In the genomic region with DNA sequence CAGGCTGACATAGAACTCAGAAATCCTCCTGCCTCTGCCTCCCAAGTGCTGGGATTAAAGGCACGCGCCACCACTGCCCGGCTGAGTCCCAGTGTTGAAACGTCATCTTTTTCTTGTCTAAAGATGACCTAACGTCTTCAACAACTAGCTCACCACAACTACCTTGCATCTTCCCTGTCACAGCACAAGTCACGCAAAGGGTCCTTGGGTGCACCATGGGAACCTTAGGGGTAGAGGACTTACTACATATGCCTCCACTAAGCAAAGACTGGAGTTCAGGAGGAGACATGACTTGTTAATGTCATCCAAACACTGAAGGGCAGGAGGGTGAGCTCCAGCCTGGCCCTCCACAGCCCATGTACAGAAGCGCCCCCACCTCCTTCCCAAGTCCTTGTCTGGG, we compare ENCODE assay signal across 19 mouse cellular contexts. TPM values are rescaled to one million over a fixed set of nuclear protein-coding genes. Genes with fewer than 3 reads are reported as not detected.
A peak's percentile ranks its signal among the peaks of the same experiment; 100 is the strongest.
DNase-seq lines count a peak whose midpoint lies in the region; ATAC-seq and TF ChIP-seq lines count a peak whose summit lies in the region.
"Had no signal": no experiment of that assay in that cellular context is flagged by ENCODE, and none has a peak within 500 bp of the region (broad histone marks: within the 10 kb centered on the region; RNA-seq: fewer than 3 reads in every experiment).

No protein-coding gene starts in this region.

- no peak overlapping the region for H3K4me2 ChIP-seq in liver, postnatal 0 days (ENCODE audit: low read depth, low read length)
- no peak overlapping the region for H3K4me2 ChIP-seq in liver, embryonic 11.5 days
- no peak overlapping the region for H3K4me2 ChIP-seq in midbrain, embryonic 11.5 days

- no peak overlapping the region for H3K27ac ChIP-seq in liver, postnatal 0 days (ENCODE audit: low read depth)
- H3K27ac ChIP-seq in liver, embryonic 11.5 days (ENCODE audit: low read depth, low read length) = no peak overlapping the region
- no peak overlapping the region for H3K27ac ChIP-seq in midbrain, embryonic 11.5 days (ENCODE audit: low read depth, low read length)
- H3K27ac ChIP-seq in midbrain, embryonic 10.5 days (replicated peaks) = no peak overlapping the region

- no peaks in the 10 kb centered on the region for H3K27me3 ChIP-seq in liver, postnatal 0 days (ENCODE audit: insufficient read depth, low read length)
- H3K27me3 ChIP-seq in liver, embryonic 11.5 days (replicated peaks; ENCODE audit: control insufficient read depth, insufficient read depth, low read length) = no peaks in the 10 kb centered on the region
- H3K27me3 ChIP-seq in midbrain, embryonic 11.5 days (ENCODE audit: control insufficient read depth, insufficient read depth, low read length) = no peaks in the 10 kb centered on the region
- H3K27me3 ChIP-seq in midbrain, embryonic 10.5 days (ENCODE audit: low read depth, poor library complexity, severe bottlenecking) = peaks cover 5% of the 10 kb centered on the region
- H3K27me3 ChIP-seq: CH12.LX, Patski had no signal

- peak; percentile 87 for DNase-seq in heart, adult 11 months
- DNase-seq in heart, postnatal 4 days = no peak
- DNase-seq in liver, postnatal 0 days = peak; percentile 12
- DNase-seq in liver, embryonic 11.5 days (ENCODE audit: low spot score) = no peak
- DNase-seq in midbrain, embryonic 11.5 days (ENCODE audit: low spot score, missing footprints) = peak; percentile 85
- no peak for DNase-seq in midbrain, embryonic 10.5 days (ENCODE audit: low spot score)
- DNase-seq: adrenal gland, adult 2 months; adrenal gland, adult 8-10 months; adrenal gland, postnatal 10 days; adrenal gland, postnatal 14 days; adrenal gland, postnatal 25 days; adrenal gland, postnatal 36 days; cerebellum, adult 11 months; cerebellum, adult 18-20 months had no signal

- WGBS in liver, postnatal 0 days (ENCODE audit: insufficient replicate concordance) = 91% methylated on average over 7 of the region's 7 CpGs
- 89% methylated on average over 7 of the region's 7 CpGs for WGBS in liver, embryonic 11.5 days
- 94% methylated on average over 7 of the region's 7 CpGs for WGBS in midbrain, embryonic 11.5 days
- WGBS in midbrain, embryonic 10.5 days = 97% methylated on average over 7 of the region's 7 CpGs

- ATAC-seq in liver, postnatal 0 days = no peak
- ATAC-seq in liver, embryonic 11.5 days (replicated peaks; ENCODE audit: low FRiP score) = no peak
- ATAC-seq in midbrain, embryonic 11.5 days (ENCODE audit: low FRiP score) = no peak
- ATAC-seq: activated CD4-positive, CD25-positive, alpha-beta regulatory T cell, adult 4 months; CD4-positive, CD25-positive, alpha-beta regulatory T cell, adult 4 months; Patski had no signal

- H3K36me3 ChIP-seq in liver, postnatal 0 days (replicated peaks; ENCODE audit: insufficient read depth, low read length) = peaks cover 40% of the 10 kb centered on the region
- peaks cover 30% of the 10 kb centered on the region for H3K36me3 ChIP-seq in liver, embryonic 11.5 days (ENCODE audit: control insufficient read depth, insufficient read depth, low read length)
- peaks cover 6% of the 10 kb centered on the region; the same call in 1 of the 2 replicates for H3K36me3 ChIP-seq in midbrain, embryonic 11.5 days (ENCODE audit: control insufficient read depth, insufficient read depth, low read length)
- H3K36me3 ChIP-seq in midbrain, embryonic 10.5 days = peaks cover 70% of the 10 kb centered on the region

- peaks cover 15% of the 10 kb centered on the region for H3K4me1 ChIP-seq in liver, postnatal 0 days (ENCODE audit: insufficient read depth)
- H3K4me1 ChIP-seq in liver, embryonic 11.5 days (replicated peaks; ENCODE audit: control insufficient read depth, insufficient read depth, low read length) = peaks cover 19% of the 10 kb centered on the region
- peaks cover 13% of the 10 kb centered on the region for H3K4me1 ChIP-seq in midbrain, embryonic 11.5 days (ENCODE audit: control insufficient read depth, insufficient read depth, low read length)
- peaks cover 25% of the 10 kb centered on the region for H3K4me1 ChIP-seq in midbrain, embryonic 10.5 days

- no peak for TF ChIP-seq CTCF in liver, postnatal 0 days (IDR thresholded peaks at IDR 0.05; ENCODE audit: low read depth)

- H3K4me3 ChIP-seq in liver, postnatal 0 days (ENCODE audit: low read depth, low read length) = no peak overlapping the region
- no peak overlapping the region for H3K4me3 ChIP-seq in liver, embryonic 11.5 days (ENCODE audit: low read depth, low read length)
- H3K4me3 ChIP-seq in midbrain, embryonic 11.5 days (ENCODE audit: low read depth, low read length) = no peak overlapping the region
- H3K4me3 ChIP-seq in midbrain, embryonic 10.5 days = no peak overlapping the region

- H3K9me3 ChIP-seq in liver, postnatal 0 days (ENCODE audit: low read length) = no peaks in the 10 kb centered on the region
- no peaks in the 10 kb centered on the region for H3K9me3 ChIP-seq in liver, embryonic 11.5 days (ENCODE audit: control insufficient read depth, low read length)
- no peaks in the 10 kb centered on the region for H3K9me3 ChIP-seq in midbrain, embryonic 11.5 days (ENCODE audit: control insufficient read depth, low read length)
- H3K9me3 ChIP-seq in midbrain, embryonic 10.5 days (replicated peaks) = no peaks in the 10 kb centered on the region
- H3K9me3 ChIP-seq: G1E had no signal

- no peak for TF ChIP-seq EP300 in liver, postnatal 0 days (IDR thresholded peaks at IDR 0.05; ENCODE audit: low read depth)

- no peak overlapping the region for H3K9ac ChIP-seq in liver, postnatal 0 days (replicated peaks)
- H3K9ac ChIP-seq in liver, embryonic 11.5 days (ENCODE audit: low read depth, low read length) = no peak overlapping the region
- no peak overlapping the region for H3K9ac ChIP-seq in midbrain, embryonic 11.5 days (ENCODE audit: low read length)

RNA-seq across cellular contexts. Expression of a gene that starts 3.6 kb away (rescaled TPM):
- 1 to 10 TPM; 4.2 to 4.6 TPM for total RNA-seq in heart, postnatal 4 days (2021)
- polyA plus RNA-seq in liver, postnatal 0 days (2015; fragmentation: Nextera tagmentation; extraction: Ambion mirVana) = 1.3 and 1.4 TPM in 2 replicates
- polyA plus RNA-seq in liver, embryonic 11.5 days (2014; fragmentation: Nextera tagmentation; extraction: Ambion mirVana) = 8.2 and 9.9 TPM in 2 replicates
- 20.7 and 22.8 TPM in 2 replicates for polyA plus RNA-seq in midbrain, embryonic 11.5 days (2014; fragmentation: Nextera tagmentation; extraction: Ambion mirVana)
- polyA plus RNA-seq in midbrain, embryonic 10.5 days (2016; fragmentation: Nextera tagmentation; extraction: Ambion mirVana) = 36.8 and 45.4 TPM in 2 replicates

RNA-seq across cellular contexts. Expression of a gene that starts 33.3 kb away (rescaled TPM):
- total RNA-seq in heart, postnatal 4 days (2021) = 1 to 10 TPM; 7.4 to 8.6 TPM
- 1.5 and 2.0 TPM in 2 replicates for polyA plus RNA-seq in liver, postnatal 0 days (2015; fragmentation: Nextera tagmentation; extraction: Ambion mirVana)
- 8.0 TPM in 2 replicates for polyA plus RNA-seq in liver, embryonic 11.5 days (2014; fragmentation: Nextera tagmentation; extraction: Ambion mirVana)
- polyA plus RNA-seq in midbrain, embryonic 11.5 days (2014; fragmentation: Nextera tagmentation; extraction: Ambion mirVana) = 1.1 and 1.6 TPM in 2 replicates
- polyA plus RNA-seq in midbrain, embryonic 10.5 days (2016; fragmentation: Nextera tagmentation; extraction: Ambion mirVana) = 1.3 and 1.4 TPM in 2 replicates

RNA-seq across cellular contexts. Expression of a gene that starts 35.6 kb away (rescaled TPM):
- total RNA-seq in heart, postnatal 4 days (2021) = 10 to 100 TPM; 79.8 to 88.6 TPM
- polyA plus RNA-seq in liver, postnatal 0 days (2015; fragmentation: Nextera tagmentation; extraction: Ambion mirVana) = 69.3 and 71.1 TPM in 2 replicates
- 161 TPM in 2 replicates for polyA plus RNA-seq in liver, embryonic 11.5 days (2014; fragmentation: Nextera tagmentation; extraction: Ambion mirVana)
- 135 and 144 TPM in 2 replicates for polyA plus RNA-seq in midbrain, embryonic 11.5 days (2014; fragmentation: Nextera tagmentation; extraction: Ambion mirVana)
- polyA plus RNA-seq in midbrain, embryonic 10.5 days (2016; fragmentation: Nextera tagmentation; extraction: Ambion mirVana) = 176 and 189 TPM in 2 replicates

Comparison
In these comparisons a context has a peak if more than half of its experiments do, and no peak if none do; other contexts are left out.
1. DNase-seq: peak in heart, adult 11 months (single experiment), liver, postnatal 0 days (single experiment) and midbrain, embryonic 11.5 days (single experiment); none in heart, postnatal 4 days (single experiment), liver, embryonic 11.5 days (single experiment) and midbrain, embryonic 10.5 days (single experiment).